Mouse (Mus musculus) frontal cortex, adult (tissue): Measurements from ENCODE around the gene Gm40193.
A peak's percentile ranks its signal among the peaks of the same experiment; 100 is the strongest.

ENCODE experiments used
- ATAC-seq: cut with Nextera tagmentation; 2 replicates; pipeline ENCODE4 v1.9.2; 2017; ENCODE audit warnings: mild to moderate bottlenecking, moderate library complexity, mixed read lengths; ENCODE audit not compliant: low TSS enrichment

Gm40193 gene

GRCm38 (mm10) chr11:70506385-70506784 lies 26.4 kb downstream of the Gm40193 start:
- no peak for ATAC-seq

- no peak for ATAC-seq
Observed at GRCm38 (mm10) chr11:70504970-70505369, 27.8 kb downstream of the Gm40193 start, which contains the start of gene Tm4sf5. TSS of gene Tm4sf5 (plus strand) at chr11:70505244.

GRCm38 (mm10) chr11:70502018-70502417 lies 30.7 kb downstream of the Gm40193 start:
- ATAC-seq: no peak

GRCm38 (mm10) chr11:70500476-70500812 lies 32.3 kb downstream of the Gm40193 start:
- no peak for ATAC-seq

- no peak for ATAC-seq
Observed at GRCm38 (mm10) chr11:70499566-70500475, 32.9 kb downstream of the Gm40193 start.

GRCm38 (mm10) chr11:70489684-70490083 lies 43.1 kb downstream of the Gm40193 start:
- no peak for ATAC-seq

- peak; percentile 74; the same call in 1 of the 2 replicates for ATAC-seq
Observed at GRCm38 (mm10) chr11:70489138-70489537, 43.6 kb downstream of the Gm40193 start.

GRCm38 (mm10) chr11:70487816-70488215 lies 44.9 kb downstream of the Gm40193 start:
- no peak for ATAC-seq

- no peak for ATAC-seq
Observed at GRCm38 (mm10) chr11:70485498-70485897, 47.2 kb downstream of the Gm40193 start.
